In the genomic region with DNA sequence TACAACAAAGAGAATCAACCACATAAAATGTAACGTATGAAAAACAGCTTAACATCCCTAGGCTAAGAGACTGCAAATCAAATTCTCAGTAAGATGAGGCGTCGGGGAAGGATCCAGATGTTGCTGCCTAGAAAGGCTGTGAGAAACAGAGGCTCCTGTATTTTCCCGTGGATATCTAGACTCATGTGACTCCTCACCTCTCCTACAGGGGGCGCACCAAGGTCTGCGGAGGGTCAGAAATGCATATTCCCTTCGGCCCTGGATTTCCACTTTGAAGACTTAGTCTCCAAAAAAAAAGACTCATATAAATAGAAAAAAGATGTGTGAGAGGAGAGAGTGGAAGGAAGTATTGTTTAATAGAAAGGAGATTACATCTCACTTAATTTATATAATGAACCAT, we compare ENCODE assay signal across 12 mouse cellular contexts. TPM values are rescaled to one million over a fixed set of nuclear protein-coding genes. Genes with fewer than 3 reads are reported as not detected.
DNase-seq lines count a peak whose midpoint lies in the region; ATAC-seq and TF ChIP-seq lines count a peak whose summit lies in the region.
"Had no signal": no experiment of that assay in that cellular context is flagged by ENCODE, and none has a peak within 500 bp of the region (broad histone marks: within the 10 kb centered on the region; RNA-seq: fewer than 3 reads in every experiment).

No protein-coding gene starts in this region.

- H3K27me3 ChIP-seq in forebrain, postnatal 0 days (ENCODE audit: insufficient read depth, low read length): no peaks in the 10 kb centered on the region
- H3K27me3 ChIP-seq in forebrain, embryonic 12.5 days: no peaks in the 10 kb centered on the region
- no peaks in the 10 kb centered on the region for H3K27me3 ChIP-seq in midbrain, postnatal 0 days (ENCODE audit: insufficient read depth, low read length)
- H3K27me3 ChIP-seq in midbrain, embryonic 16.5 days (ENCODE audit: control insufficient read depth, insufficient read depth, low read depth, low read length): no peaks in the 10 kb centered on the region
- H3K27me3 ChIP-seq: heart, embryonic 15.5 days; neural tube, embryonic 12.5 days had no signal

- no peak overlapping the region for H3K4me3 ChIP-seq in forebrain, postnatal 0 days (ENCODE audit: low read depth, low read length)
- H3K4me3 ChIP-seq in forebrain, embryonic 12.5 days (replicated peaks): no peak overlapping the region
- no peak overlapping the region for H3K4me3 ChIP-seq in midbrain, postnatal 0 days (ENCODE audit: low read depth, low read length)
- H3K4me3 ChIP-seq in midbrain, embryonic 16.5 days (ENCODE audit: low read depth, low read length): no peak overlapping the region
- no peak overlapping the region for H3K4me3 ChIP-seq in bone marrow macrophage, adult 2 months (ENCODE audit: insufficient read depth, low read length)
- H3K4me3 ChIP-seq: heart, embryonic 15.5 days; neural tube, embryonic 12.5 days had no signal

- no peak overlapping the region for H3K9ac ChIP-seq in forebrain, postnatal 0 days
- H3K9ac ChIP-seq in forebrain, embryonic 12.5 days: no peak overlapping the region
- no peak overlapping the region for H3K9ac ChIP-seq in midbrain, postnatal 0 days (replicated peaks; ENCODE audit: low read length, poor library complexity, severe bottlenecking)
- no peak overlapping the region for H3K9ac ChIP-seq in midbrain, embryonic 16.5 days (ENCODE audit: low read depth, low read length)
- H3K9ac ChIP-seq: heart, embryonic 15.5 days; neural tube, embryonic 12.5 days had no signal

- no peak overlapping the region for H3K4me2 ChIP-seq in forebrain, postnatal 0 days (ENCODE audit: low read depth)
- no peak overlapping the region for H3K4me2 ChIP-seq in forebrain, embryonic 12.5 days
- no peak overlapping the region for H3K4me2 ChIP-seq in midbrain, postnatal 0 days (ENCODE audit: low read depth, low read length, poor library complexity, severe bottlenecking)
- H3K4me2 ChIP-seq in midbrain, embryonic 16.5 days (ENCODE audit: low read length): no peak overlapping the region
- H3K4me2 ChIP-seq: heart, embryonic 15.5 days; neural tube, embryonic 12.5 days had no signal

- ATAC-seq in forebrain, postnatal 0 days: no peak
- no peak for ATAC-seq in forebrain, embryonic 12.5 days (ENCODE audit: low FRiP score)
- ATAC-seq in midbrain, postnatal 0 days (ENCODE audit: low FRiP score): no peak
- ATAC-seq in midbrain, embryonic 16.5 days: no peak

- WGBS in forebrain, postnatal 0 days: 67% methylated on average over 7 of the region's 7 CpGs
- 64% methylated on average over 7 of the region's 7 CpGs for WGBS in forebrain, embryonic 12.5 days
- WGBS in midbrain, postnatal 0 days: 57% methylated on average over 7 of the region's 7 CpGs
- 66% methylated on average over 7 of the region's 7 CpGs for WGBS in midbrain, embryonic 16.5 days

- no peak for TF ChIP-seq POLR2A in bone marrow macrophage, adult 2 months (IDR thresholded peaks at IDR 0.05; ENCODE audit: borderline replicate concordance, low read depth, low read length)

- no peaks in the 10 kb centered on the region for H3K9me3 ChIP-seq in forebrain, postnatal 0 days (ENCODE audit: low read length)
- no peaks in the 10 kb centered on the region for H3K9me3 ChIP-seq in forebrain, embryonic 12.5 days
- no peaks in the 10 kb centered on the region for H3K9me3 ChIP-seq in midbrain, postnatal 0 days (ENCODE audit: low read length)
- H3K9me3 ChIP-seq in midbrain, embryonic 16.5 days (replicated peaks; ENCODE audit: control insufficient read depth, low read length, poor library complexity, severe bottlenecking): no peaks in the 10 kb centered on the region
- H3K9me3 ChIP-seq: heart, embryonic 15.5 days; neural tube, embryonic 12.5 days had no signal

- H3K4me1 ChIP-seq in forebrain, postnatal 0 days (ENCODE audit: insufficient read depth): no peaks in the 10 kb centered on the region
- no peaks in the 10 kb centered on the region for H3K4me1 ChIP-seq in forebrain, embryonic 12.5 days
- H3K4me1 ChIP-seq in midbrain, postnatal 0 days (ENCODE audit: insufficient read depth, low read length): no peaks in the 10 kb centered on the region
- no peaks in the 10 kb centered on the region for H3K4me1 ChIP-seq in midbrain, embryonic 16.5 days (ENCODE audit: control insufficient read depth, insufficient read depth, low read length)
- peaks cover 25% of the 10 kb centered on the region for H3K4me1 ChIP-seq in bone marrow macrophage, adult 2 months (ENCODE audit: control insufficient read depth, insufficient read depth, low read length)
- H3K4me1 ChIP-seq: heart, embryonic 15.5 days; neural tube, embryonic 12.5 days had no signal

- TF ChIP-seq CTCF in forebrain, postnatal 0 days (IDR thresholded peaks at IDR 0.05; ENCODE audit: low read depth): peak; percentile 17; the same call in 1 of the 2 replicates
- peak; percentile 28; the same call in 1 of the 2 replicates for TF ChIP-seq CTCF in midbrain, postnatal 0 days (IDR thresholded peaks at IDR 0.05)
- TF ChIP-seq CTCF in bone marrow macrophage, adult 2 months (IDR thresholded peaks at IDR 0.05; ENCODE audit: low read depth, low read length): 0 out of 2 replicates have a peak, but pooled peaks have one; percentile 20

- H3K27ac ChIP-seq in forebrain, postnatal 0 days (ENCODE audit: low read depth, low read length): no peak overlapping the region
- no peak overlapping the region for H3K27ac ChIP-seq in forebrain, embryonic 12.5 days
- H3K27ac ChIP-seq in midbrain, postnatal 0 days (ENCODE audit: low read depth, low read length): no peak overlapping the region
- H3K27ac ChIP-seq in midbrain, embryonic 16.5 days (ENCODE audit: low read length): no peak overlapping the region
- no peak overlapping the region for H3K27ac ChIP-seq in bone marrow macrophage, adult 2 months (ENCODE audit: insufficient read depth, low read depth, low read length)
- H3K27ac ChIP-seq: heart, embryonic 15.5 days; neural tube, embryonic 12.5 days had no signal

- no peaks in the 10 kb centered on the region for H3K36me3 ChIP-seq in forebrain, postnatal 0 days (ENCODE audit: insufficient read depth)
- no peaks in the 10 kb centered on the region for H3K36me3 ChIP-seq in forebrain, embryonic 12.5 days (replicated peaks)
- H3K36me3 ChIP-seq in midbrain, postnatal 0 days (ENCODE audit: insufficient read depth, low read length): no peaks in the 10 kb centered on the region
- no peaks in the 10 kb centered on the region for H3K36me3 ChIP-seq in midbrain, embryonic 16.5 days (ENCODE audit: control insufficient read depth, insufficient read depth, low read length)
- H3K36me3 ChIP-seq: heart, embryonic 15.5 days; neural tube, embryonic 12.5 days had no signal

- DNase-seq in forebrain, postnatal 0 days: no peak
- no peak for DNase-seq in midbrain, postnatal 0 days (ENCODE audit: low spot score)
- DNase-seq in thymus, postnatal 4 days: peak; percentile 64
- no peak for DNase-seq in adrenal gland, postnatal 25 days
- no peak for DNase-seq in spleen, postnatal 4 days (ENCODE audit: low spot score in 2 of 2)
- DNase-seq: kidney, adult 9 months; right cerebral cortex, postnatal 25 days had no signal

RNA-seq across cellular contexts. Expression of a gene that starts 32.0 kb away (rescaled TPM):
- total RNA-seq in forebrain, postnatal 0 days (2014; rRNA removed): not detected in 2 replicates
- 0.06 and 0.13 TPM in 2 replicates for polyA plus RNA-seq in forebrain, postnatal 0 days (2015; fragmentation: Nextera tagmentation; extraction: Ambion mirVana)
- polyA plus RNA-seq in forebrain, embryonic 12.5 days (2016; fragmentation: Nextera tagmentation; extraction: Ambion mirVana): not detected in 2 replicates
- total RNA-seq in midbrain, postnatal 0 days (2014; rRNA removed): 0.05 TPM in 1 of 2 replicates, not detected in the other
- polyA plus RNA-seq in midbrain, postnatal 0 days (2015; fragmentation: Nextera tagmentation; extraction: Ambion mirVana): 0.14 and 0.15 TPM in 2 replicates
- 0.19 TPM in 1 of 2 replicates, not detected in the other for polyA plus RNA-seq in midbrain, embryonic 16.5 days (2015; fragmentation: Nextera tagmentation; extraction: Ambion mirVana)
- polyA plus RNA-seq in bone marrow macrophage, adult 2 months (2012; ENCODE audit: insufficient read depth, insufficient read length, missing spikeins): 0.24 and 0.25 TPM in 2 replicates
- total RNA-seq in adrenal gland, postnatal 25 days (2021): not detected in 2 replicates
